Mouse (Mus musculus): ENCODE measurements around the gene Ms4a4d.

Ms4a4d gene

GRCm38 (mm10) chr19:11589205-11589604, 52.6 kb downstream of the Ms4a4d start:
- no peak for DNase-seq

- DNase-seq = no peak
Observed at GRCm38 (mm10) chr19:11589891-11590449, 53.4 kb downstream of the Ms4a4d start.

GRCm38 (mm10) chr19:11601349-11601748, 64.7 kb downstream of the Ms4a4d start:
- no peak for DNase-seq

DNA sequence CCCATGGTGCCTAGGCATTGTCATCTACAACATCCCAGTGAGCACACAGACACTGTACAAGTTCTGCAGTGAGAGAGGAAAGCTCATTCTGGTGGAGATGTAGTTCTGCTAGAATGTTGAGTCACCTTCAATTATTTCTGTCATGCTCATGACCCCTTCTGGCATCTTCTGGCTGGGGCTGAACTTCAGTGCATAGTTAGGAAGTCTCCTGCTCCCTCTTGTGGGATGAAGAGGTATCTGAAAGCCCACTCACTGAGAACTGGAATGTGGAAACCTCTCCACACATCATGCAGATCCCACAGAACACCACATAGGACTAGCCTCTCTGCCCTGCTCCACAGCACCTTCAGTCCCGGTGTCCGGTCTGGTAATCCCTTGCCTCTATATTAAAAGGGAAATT, 65.4 kb downstream of the Ms4a4d start:
- no peak for DNase-seq

DNA sequence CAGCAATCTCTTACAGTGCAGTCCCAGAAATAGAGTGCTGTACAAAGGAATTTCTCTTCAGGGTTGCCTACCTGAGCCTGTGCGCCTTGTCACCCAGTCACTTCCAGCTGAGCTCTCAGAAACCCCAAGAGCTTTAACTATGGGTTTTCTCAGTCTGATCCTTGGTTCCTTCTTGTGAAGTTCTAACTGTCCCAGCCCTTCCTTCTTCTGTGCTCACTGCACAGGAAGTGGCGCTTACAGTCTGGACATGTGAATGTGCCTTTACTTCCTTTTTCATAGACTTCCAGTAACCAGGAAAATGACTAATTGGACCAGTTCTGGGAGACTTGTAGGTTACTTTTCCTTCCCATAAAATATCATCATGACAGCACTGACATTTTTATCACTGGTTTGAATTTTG, 68.0 kb downstream of the Ms4a4d start, which contains the start of gene Ms4a6d:
Gene Ms4a6d (minus strand): TSS at position 247 of the 400 bp plus-strand sequence.
- no peak for DNase-seq
